Mouse (Mus musculus) lung, adult 2 months (tissue): ENCODE data around the gene Otud7b.

Source experiments
- CTCF ChIP-seq: fragments of 200-500 bp; IDR thresholded peaks from 2 replicates; pipeline ENCODE4 v1.5.1; 2011; ENCODE audit warnings: mild to moderate bottlenecking, low read length, control low read depth; ENCODE audit not compliant: insufficient read depth
- POLR2A ChIP-seq: fragments of 200-500 bp; IDR thresholded peaks from 2 replicates; pipeline ENCODE4 v1.6.1; 2011; ENCODE audit warnings: low read depth, mild to moderate bottlenecking, control low read depth, low read length, borderline replicate concordance; ENCODE audit errors: extremely low read depth

DNA sequence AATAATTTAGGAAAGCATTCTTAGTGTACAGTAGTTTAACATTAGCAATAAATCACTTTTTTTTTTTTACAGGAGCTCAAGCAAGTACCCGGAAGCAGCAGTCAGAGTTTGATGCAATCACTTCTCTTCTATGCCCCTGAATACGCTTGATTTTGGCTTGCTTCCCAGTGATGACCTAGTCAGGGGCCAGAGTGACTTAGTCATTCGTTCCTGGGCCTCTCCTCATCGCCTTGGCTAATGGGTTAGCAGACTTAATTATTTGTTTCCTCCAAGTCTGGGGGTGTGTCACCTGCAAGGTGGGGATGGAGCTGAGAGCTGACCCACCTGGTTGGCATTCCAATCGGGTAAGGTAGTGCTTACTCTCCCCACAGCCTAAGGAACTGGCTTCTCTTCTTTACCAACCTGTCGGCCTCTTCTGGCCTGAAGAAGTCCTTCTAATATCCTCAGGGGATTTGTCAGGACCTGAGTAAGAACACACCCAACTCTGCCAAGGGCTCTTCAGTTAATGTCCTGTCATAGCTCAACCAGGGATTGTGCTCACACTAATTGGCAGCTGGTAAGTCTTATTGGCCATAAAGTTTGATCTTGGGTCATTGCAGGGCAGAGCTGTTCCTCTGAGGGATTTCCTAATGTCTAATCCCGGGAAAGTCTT lies 5.6 kb upstream of the Otud7b start:
- TF ChIP-seq CTCF: no peak
- no peak for TF ChIP-seq POLR2A
